Mouse (Mus musculus): ENCODE measurements around the gene Slc40a1. TPM values are rescaled to one million over a fixed set of nuclear protein-coding genes. Genes with fewer than 3 reads are reported as not detected.

Gene Slc40a1
- 10 to 100 TPM; 42.9 to 46.7 TPM for total RNA-seq (2021)
- long read RNA-seq, experiment 1, transcript Slc40a1-201 (8 exons, 3,370 nt), result major isoform, 59 of 80 reads
- long read RNA-seq, experiment 1, partial matches to known transcripts, result 8 of 80 reads
- long read RNA-seq, experiment 1, other reads (novel, unspliced or antisense), result 13 of 80 reads
- long read RNA-seq, experiment 2, transcript Slc40a1-201 (8 exons, 3,370 nt), result major isoform, 29 of 40 reads
- long read RNA-seq, experiment 2, partial matches to known transcripts, result 2 of 40 reads
- long read RNA-seq, experiment 2, other reads (novel, unspliced or antisense), result 8 of 40 reads

GRCm38 (mm10) chr1:45926393-45926763, at the start of gene Slc40a1:
Slc40a1 (minus strand) TSS chr1:45926523.
- no peak for DNase-seq

GRCm38 (mm10) chr1:45971314-45971713, 45.0 kb upstream of the Slc40a1 start:
- DNase-seq, result no peak

- DNase-seq, result no peak
These were observed 22.7 kb upstream of the Slc40a1 start for GRCm38 (mm10) chr1:45948988-45949387.

- no peak for DNase-seq
These were observed 21.5 kb upstream of the Slc40a1 start for GRCm38 (mm10) chr1:45947843-45948242.

GRCm38 (mm10) chr1:45931127-45931526, 4.8 kb upstream of the Slc40a1 start:
- DNase-seq, result no peak

GRCm38 (mm10) chr1:45926911-45927310, 588 bp upstream of the Slc40a1 start:
- DNase-seq, result no peak

GRCm38 (mm10) chr1:45925500-45926392, 577 bp downstream of the Slc40a1 start:
- peak; percentile 91 for DNase-seq

- no peak for DNase-seq
These were observed 1.2 kb downstream of the Slc40a1 start for GRCm38 (mm10) chr1:45925131-45925499.

- DNase-seq, result no peak
These were observed 1.8 kb downstream of the Slc40a1 start for GRCm38 (mm10) chr1:45924516-45924915.

- no peak for DNase-seq
These were observed 3.0 kb downstream of the Slc40a1 start for GRCm38 (mm10) chr1:45923306-45923705.

GRCm38 (mm10) chr1:45920703-45921102, 5.6 kb downstream of the Slc40a1 start:
- no peak for DNase-seq

GRCm38 (mm10) chr1:45919752-45920151, 6.6 kb downstream of the Slc40a1 start:
- no peak for DNase-seq

- no peak for DNase-seq
These were observed 9.1 kb downstream of the Slc40a1 start for GRCm38 (mm10) chr1:45917136-45917803.

- no peak for DNase-seq
These were observed 10.1 kb downstream of the Slc40a1 start for GRCm38 (mm10) chr1:45916174-45916573.

- DNase-seq, result no peak
These were observed 12.1 kb downstream of the Slc40a1 start for GRCm38 (mm10) chr1:45914236-45914635.

- DNase-seq, result peak; percentile 69
These were observed 21.1 kb downstream of the Slc40a1 start for GRCm38 (mm10) chr1:45905107-45905821.

- DNase-seq, result no peak
These were observed 22.2 kb downstream of the Slc40a1 start for GRCm38 (mm10) chr1:45904161-45904560.

- no peak for DNase-seq
These were observed 28.3 kb downstream of the Slc40a1 start for GRCm38 (mm10) chr1:45898044-45898443.

GRCm38 (mm10) chr1:45894168-45894912, 32.0 kb downstream of the Slc40a1 start:
- DNase-seq, result no peak

- no peak for DNase-seq
These were observed 34.3 kb downstream of the Slc40a1 start for GRCm38 (mm10) chr1:45891986-45892385.

- DNase-seq, result no peak
These were observed 36.1 kb downstream of the Slc40a1 start, which contains the start of gene Gm5269 for GRCm38 (mm10) chr1:45890173-45890572. Gm5269 (minus strand) TSS chr1:45890273.
